In genomic region chr12:34497702-34498101, GRCm38 (mm10) we compare ENCODE assay signal across 21 mouse cellular contexts.
A peak's percentile ranks its signal among the peaks of the same experiment; 100 is the strongest.
DNase-seq lines count a peak whose midpoint lies in the region; ATAC-seq and TF ChIP-seq lines count a peak whose summit lies in the region.
"Had no signal": no experiment of that assay in that cellular context is flagged by ENCODE, and none has a peak within 500 bp of the region (broad histone marks: within the 10 kb centered on the region; RNA-seq: fewer than 3 reads in every experiment).

No protein-coding gene starts in this region.

- H3K79me2 ChIP-seq in CH12.LX (replicated peaks; ENCODE audit: control insufficient read depth, extremely low read depth, insufficient read depth, poor library complexity, severe bottlenecking), result 0 out of 2 replicates have a peak, but pooled peaks cover 5% of the 10 kb centered on the region

- TF ChIP-seq POLR2A in CH12.LX (IDR thresholded peaks at IDR 0.05; ENCODE audit: low read depth, low read length), result no peak

- in situ Hi-C loops in CH12.LX (cut with MboI; ENCODE audit: low pct_ligation_motif_present, low pct_unique_long_range_greater_than_20kb, low sequenced_read_pairs), result no loop called here

- H3K27ac ChIP-seq in gastrocnemius, adult 2 months, result peak overlapping the region; percentile 85
- H3K27ac ChIP-seq in CH12.LX (ENCODE audit: insufficient read depth, low read depth), result no peak overlapping the region
- no peak overlapping the region for H3K27ac ChIP-seq in forebrain, postnatal 0 days (ENCODE audit: low read depth, low read length)
- H3K27ac ChIP-seq: embryonic facial prominence, embryonic 13.5 days; heart, embryonic 10.5 days; hindbrain, postnatal 0 days; limb, embryonic 12.5 days; liver, embryonic 13.5 days; lung, embryonic 15.5 days had no signal

- peaks cover 0 to 7% of the 10 kb centered on the region in 2 experiments for H3K36me3 ChIP-seq in CH12.LX (replicated peaks in 1 of 2; ENCODE audit: control insufficient read depth in 1 of 2, insufficient read depth in 1 of 2, low read length in 1 of 2)
- H3K36me3 ChIP-seq in forebrain, postnatal 0 days (ENCODE audit: insufficient read depth), result no peaks in the 10 kb centered on the region
- H3K36me3 ChIP-seq: embryonic facial prominence, embryonic 13.5 days; heart, embryonic 10.5 days; limb, embryonic 12.5 days; liver, embryonic 13.5 days; lung, embryonic 15.5 days had no signal

- peak overlapping the region; percentile 75 for H3K4me2 ChIP-seq in CH12.LX (ENCODE audit: insufficient read depth, low read depth, poor library complexity, severe bottlenecking)
- H3K4me2 ChIP-seq in forebrain, postnatal 0 days (ENCODE audit: low read depth), result no peak overlapping the region
- H3K4me2 ChIP-seq: embryonic facial prominence, embryonic 13.5 days; limb, embryonic 12.5 days; liver, embryonic 13.5 days; lung, embryonic 15.5 days; midbrain, embryonic 11.5 days had no signal

- no peak for TF ChIP-seq EP300 in CH12.LX (IDR thresholded peaks at IDR 0.05; ENCODE audit: low read length)

- intact Hi-C loops in gastrocnemius, adult 2 months (cut with DNase I), result no loop called here

- no peak overlapping the region for H3K4me3 ChIP-seq in gastrocnemius, adult 2 months
- no peak overlapping the region for H3K4me3 ChIP-seq in CH12.LX (replicated peaks in 1 of 3; ENCODE audit: low read depth in 2 of 3, low read length in 2 of 3, poor library complexity in 1 of 3)
- no peak overlapping the region for H3K4me3 ChIP-seq in forebrain, postnatal 0 days (ENCODE audit: low read depth, low read length)
- H3K4me3 ChIP-seq: embryonic facial prominence, embryonic 13.5 days; heart, embryonic 10.5 days; limb, embryonic 12.5 days; liver, embryonic 13.5 days; lung, embryonic 15.5 days had no signal

- dilution Hi-C loops in CH12.LX (cut with MboI; ENCODE audit: extremely low pct_ligation_motif_present, extremely low pct_unique_long_range_greater_than_20kb, low sequenced_read_pairs), result no loop called here

- TF ChIP-seq CTCF in gastrocnemius, adult 2 months (IDR thresholded peaks at IDR 0.05), result no peak
- TF ChIP-seq CTCF in CH12.LX (conservative IDR thresholded peaks at IDR 0.05 in 1 of 2, IDR thresholded peaks at IDR 0.05 in 1 of 2; ENCODE audit: low read depth in 2 of 2, low read length in 2 of 2), result no peak
- no peak for TF ChIP-seq CTCF in forebrain, postnatal 0 days (IDR thresholded peaks at IDR 0.05; ENCODE audit: low read depth)

- no peak for TF ChIP-seq RAD21 in CH12.LX (IDR thresholded peaks at IDR 0.05; ENCODE audit: low read depth, low read length)

- ATAC-seq in forebrain, postnatal 0 days, result peak; percentile 78
- ATAC-seq: hindbrain, postnatal 0 days had no signal

- peaks cover 0 to 37% of the 10 kb centered on the region in 2 experiments; a peak in 3 of 4 replicates for H3K4me1 ChIP-seq in CH12.LX (ENCODE audit: control insufficient read depth in 1 of 2, insufficient read depth in 2 of 2)
- H3K4me1 ChIP-seq in forebrain, postnatal 0 days (ENCODE audit: insufficient read depth), result 0 out of 2 replicates have a peak, but pooled peaks cover 2% of the 10 kb centered on the region
- H3K4me1 ChIP-seq: limb, embryonic 12.5 days; liver, embryonic 13.5 days; lung, embryonic 15.5 days had no signal

- H3K27me3 ChIP-seq in CH12.LX (replicated peaks), result no peaks in the 10 kb centered on the region
- no peaks in the 10 kb centered on the region for H3K27me3 ChIP-seq in forebrain, postnatal 0 days (ENCODE audit: insufficient read depth, low read length)
- H3K27me3 ChIP-seq: embryonic facial prominence, embryonic 13.5 days; limb, embryonic 12.5 days; liver, embryonic 13.5 days; lung, embryonic 15.5 days had no signal

- H3K9ac ChIP-seq in CH12.LX (ENCODE audit: insufficient read depth, low read depth), result peak overlapping the region; percentile 98; the same call in 1 of the 2 replicates
- no peak overlapping the region for H3K9ac ChIP-seq in forebrain, postnatal 0 days
- H3K9ac ChIP-seq: embryonic facial prominence, embryonic 13.5 days; limb, embryonic 12.5 days; liver, embryonic 13.5 days; lung, embryonic 15.5 days had no signal

- no peaks in the 10 kb centered on the region for H3K9me3 ChIP-seq in CH12.LX (replicated peaks; ENCODE audit: low read length)
- H3K9me3 ChIP-seq in forebrain, postnatal 0 days (ENCODE audit: low read length), result no peaks in the 10 kb centered on the region
- H3K9me3 ChIP-seq: embryonic facial prominence, embryonic 13.5 days; heart, embryonic 10.5 days; limb, embryonic 12.5 days; liver, embryonic 13.5 days; lung, embryonic 15.5 days had no signal

- DNase-seq in gastrocnemius, adult 2 months, result no peak
- DNase-seq in gastrocnemius, postnatal 10 days, result no peak
- peak; percentile 25 for DNase-seq in 416B (ENCODE audit: low read depth)
- DNase-seq in CH12.LX (ENCODE audit: extremely low read depth), result no peak
- DNase-seq in forebrain, postnatal 0 days, result peak; percentile 37
- no peak for DNase-seq in MN1 (ENCODE audit: low spot score)
- DNase-seq in ovary, postnatal 10 days (ENCODE audit: low spot score), result no peak
- DNase-seq: adrenal gland, postnatal 14 days; cerebellum, adult 2 months; gastrocnemius, postnatal 36 days; heart, postnatal 4 days; kidney, adult 8-10 months; kidney, postnatal 25 days; liver, embryonic 13.5 days; thymus, adult 2 months had no signal

- 46% methylated on average over 3 of the region's 3 CpGs for WGBS in forebrain, postnatal 0 days

TF ChIP-seq in CH12.LX, 34 proteins besides CTCF, POLR2A, EP300 and RAD21:
- TF ChIP-seq SMC3 (IDR thresholded peaks at IDR 0.05; ENCODE audit: low read depth, low read length) (no peak), ETS1 (conservative IDR thresholded peaks at IDR 0.05; ENCODE audit: low read depth, low read length) (no peak), MXI1 (IDR thresholded peaks at IDR 0.05; ENCODE audit: low read depth, low read length) (no peak), MYC (IDR thresholded peaks at IDR 0.05; ENCODE audit: low read depth, low read length) (no peak)

Comparison
In these comparisons a context has a peak if more than half of its experiments do, and no peak if none do; other contexts are left out.
1. DNase-seq: peak in 416B (single experiment) and forebrain, postnatal 0 days (single experiment); none in gastrocnemius, adult 2 months (single experiment), gastrocnemius, postnatal 10 days (single experiment), CH12.LX (single experiment), MN1 (single experiment) and ovary, postnatal 10 days (single experiment).